Mouse (Mus musculus): ENCODE results near the gene Ctps. TPM values are rescaled to one million over a fixed set of nuclear protein-coding genes. Genes with fewer than 3 reads are reported as not detected.

The Ctps gene
- polyA plus RNA-seq, 1 experiment, result 27.9 TPM

Other genes with a start within 250 kb of the Ctps start
- gene Scmh1, start 165.0 kb downstream of the Ctps start, polyA plus RNA-seq (2012; rRNA removed), result 93.0 and 95.1 TPM in 2 replicates
- gene Slfnl1, start 38.0 kb downstream of the Ctps start, polyA plus RNA-seq (2012; rRNA removed), result 0.11 and 0.14 TPM in 2 replicates
- gene Gm8439, start 18.5 kb upstream of the Ctps start, polyA plus RNA-seq (2012; rRNA removed), result not detected in 2 replicates
- gene Cited4, start 96.3 kb upstream of the Ctps start, polyA plus RNA-seq (2012; rRNA removed), result 9.2 and 14.8 TPM in 2 replicates
- 7.4 and 7.8 TPM in 2 replicates for gene Kcnq4, start 178.3 kb upstream of the Ctps start, polyA plus RNA-seq (2012; rRNA removed)